Comparison of ENCODE assay signal across 7 mouse cellular contexts in genomic region chr2:48538668-48539341, GRCm38 (mm10).
DNase-seq lines count a peak whose midpoint lies in the region; ATAC-seq lines count a peak whose summit lies in the region.

No protein-coding gene starts in this region.

- H3K27me3 ChIP-seq in forebrain, embryonic 16.5 days (replicated peaks; ENCODE audit: control insufficient read depth, insufficient read depth, low read length) = no peaks in the 10 kb centered on the region

- DNase-seq in ES-CJ7 (ENCODE audit: low read depth, low spot score) = peak; percentile 42
- peak; percentile 25 for DNase-seq in Muller cell, postnatal 12 days (ENCODE audit: inconsistent ontology term)
- peak; percentile 4 to 17 for DNase-seq in layer of hippocampus, postnatal 25 days (ENCODE audit: extremely low spot score in 1 of 2, low spot score in 1 of 2)
- peak; percentile 71 for DNase-seq in retina, postnatal 1 day
- no peak for DNase-seq in lung, postnatal 10 days

- H3K9me3 ChIP-seq in forebrain, embryonic 16.5 days (ENCODE audit: control insufficient read depth, low read length) = no peaks in the 10 kb centered on the region

- 3% methylated on average over 13 of the region's 13 CpGs for WGBS in forebrain, embryonic 16.5 days

- H3K4me3 ChIP-seq in forebrain, embryonic 16.5 days (replicated peaks; ENCODE audit: low read length) = peak overlapping the region; percentile 36

- peak overlapping the region; percentile 42 for H3K9ac ChIP-seq in forebrain, embryonic 16.5 days (replicated peaks; ENCODE audit: low read depth, low read length)

- H3K4me1 ChIP-seq in forebrain, embryonic 16.5 days (replicated peaks; ENCODE audit: control insufficient read depth, insufficient read depth, low read length) = peaks cover 13% of the 10 kb centered on the region

- H3K27ac ChIP-seq in forebrain, embryonic 16.5 days (ENCODE audit: low read length) = peak overlapping the region; percentile 83

- ATAC-seq in forebrain, embryonic 16.5 days = peak; percentile 95
- no peak for ATAC-seq in CD4-positive, CD25-positive, alpha-beta regulatory T cell, adult 4 months

- H3K36me3 ChIP-seq in forebrain, embryonic 16.5 days (ENCODE audit: control insufficient read depth, insufficient read depth) = no peaks in the 10 kb centered on the region

- peak overlapping the region; percentile 61 for H3K4me2 ChIP-seq in forebrain, embryonic 16.5 days (ENCODE audit: low read length)
